Mouse (Mus musculus) hindbrain, embryonic 11.5 days (tissue): ENCODE data around the gene Tab2. TPM values are rescaled to one million over a fixed set of nuclear protein-coding genes. Genes with fewer than 3 reads are reported as not detected.

Experiments used
- ATAC-seq: fragments of 200-750 bp; cut with Nextera tagmentation; 2 replicates; pipeline ENCODE4 v1.8.0; 2017; ENCODE audit warnings: mild to moderate bottlenecking, moderate TSS enrichment, moderate library complexity; ENCODE audit not compliant: low FRiP score
- DNase-seq: peaks from one replicate; pipeline ENCODE4 v3.0.0-alpha.2; 2015; ENCODE audit warnings: low spot score
- H3K27ac ChIP-seq: fragments of 300-500 bp; sonication (generic); 2 replicates; pipeline ENCODE4 v1.5.1; 2014; ENCODE audit warnings: mild to moderate bottlenecking, low read depth, low read length
- H3K27me3 ChIP-seq: fragments of 300-500 bp; sonication (generic); 2 replicates; pipeline ENCODE4 v1.6.1; 2014; ENCODE audit warnings: mild to moderate bottlenecking, low read length, moderate library complexity, mixed read lengths; ENCODE audit not compliant: control insufficient read depth, insufficient read depth
- H3K36me3 ChIP-seq: fragments of 300-500 bp; sonication (generic); 2 replicates; pipeline ENCODE4 v1.6.1; 2014; ENCODE audit warnings: mild to moderate bottlenecking, low read length, moderate library complexity, mixed read lengths; ENCODE audit not compliant: control insufficient read depth, insufficient read depth
- H3K4me1 ChIP-seq: fragments of 300-500 bp; sonication (generic); replicated peaks from 2 replicates; pipeline ENCODE4 v1.6.1; 2014; ENCODE audit warnings: low read length, mixed read lengths; ENCODE audit not compliant: control insufficient read depth, insufficient read depth
- H3K4me2 ChIP-seq: fragments of 300-500 bp; sonication (generic); replicated peaks from 2 replicates; pipeline ENCODE4 v1.6.1; 2014; ENCODE audit warnings: mild to moderate bottlenecking, low read depth, low read length
- H3K4me3 ChIP-seq: fragments of 300-500 bp; sonication (generic); 2 replicates; pipeline ENCODE4 v1.5.1; 2014; ENCODE audit warnings: low read depth, low read length
- H3K9ac ChIP-seq: fragments of 300-500 bp; sonication (generic); 2 replicates; pipeline ENCODE4 v1.6.1; 2014; ENCODE audit warnings: low read depth, low read length
- H3K9me3 ChIP-seq: fragments of 300-500 bp; sonication (generic); 2 replicates; pipeline ENCODE4 v1.6.1; 2016; ENCODE audit warnings: low read length; ENCODE audit not compliant: control insufficient read depth
- WGBS: fragments of 180-500 bp; shearing (Covaris S2); extraction: QIAGEN DNeasy Blood & Tissue Kit; methylation state at CpG from one replicate; pipeline ENCODE4 v1.1.7; 2014; 5-methylcytosine and 5-hydroxymethylcytosine counted together
- polyA plus RNA-seq: library from polyadenylated mRNA; unstranded; fragments of >200 nt; fragmentation: Nextera tagmentation; extraction: Ambion mirVana; gene quantifications from 2 replicates; pipeline ENCODE4 v1.2.1, GENCODE M21; 2014

Gene Tab2
- polyA plus RNA-seq = 25.9 and 29.6 TPM in 2 replicates

GRCm38 (mm10) chr10:7956228-7957001 is at the start of gene Tab2:
TSS of gene Tab2 (minus strand) at chr10:7956230.
- peak within 1 kb of the TSS; percentile 98 for H3K9ac ChIP-seq
- WGBS = 0% methylated on average over 54 of the region's 97 CpGs
- ATAC-seq = peak; percentile 96
- H3K4me2 ChIP-seq = peak within 1 kb of the TSS; percentile 76
- H3K4me1 ChIP-seq = no peaks in the 10 kb centered on the region
- no peaks in the 10 kb centered on the region for H3K9me3 ChIP-seq
- no peaks in the 10 kb centered on the region for H3K27me3 ChIP-seq
- H3K27ac ChIP-seq = peak within 1 kb of the TSS; percentile 99
- H3K36me3 ChIP-seq = no peaks in the 10 kb centered on the region
- DNase-seq = peak; percentile 93
- H3K4me3 ChIP-seq = peak within 1 kb of the TSS; percentile 99

- Histone ChIP-seq H3K27ac (no peak overlapping the region), H3K4me1 (no peaks in the 10 kb centered on the region), H3K4me2 (no peak overlapping the region), H3K9ac (no peak overlapping the region), H3K9me3 (no peaks in the 10 kb centered on the region), H3K4me3 (no peak overlapping the region), H3K36me3 (no peaks in the 10 kb centered on the region), H3K27me3 (no peaks in the 10 kb centered on the region)
- DNase-seq (no peak), ATAC-seq (no peak)
- 74% methylated on average over 10 of the region's 10 CpGs for WGBS
Measured at GRCm38 (mm10) chr10:7992258-7992919, 36.4 kb upstream of the Tab2 start.

- Histone ChIP-seq H3K9ac (no peak overlapping the region), H3K9me3 (no peaks in the 10 kb centered on the region), H3K27me3 (no peaks in the 10 kb centered on the region), H3K4me3 (no peak overlapping the region), H3K4me1 (no peaks in the 10 kb centered on the region), H3K36me3 (no peaks in the 10 kb centered on the region), H3K27ac (no peak overlapping the region), H3K4me2 (no peak overlapping the region)
- no peak for ATAC-seq
- no peak for DNase-seq
- WGBS = 80% methylated on average over 5 of the region's 5 CpGs
Measured at GRCm38 (mm10) chr10:7991596-7991995, 35.6 kb upstream of the Tab2 start.

GRCm38 (mm10) chr10:7987521-7987920 is 31.5 kb upstream of the Tab2 start:
- no peaks in the 10 kb centered on the region for H3K9me3 ChIP-seq
- no peak overlapping the region for H3K27ac ChIP-seq
- no peak overlapping the region for H3K4me3 ChIP-seq
- 94% methylated on average over 8 of the region's 8 CpGs for WGBS
- H3K36me3 ChIP-seq = no peaks in the 10 kb centered on the region
- no peak overlapping the region for H3K9ac ChIP-seq
- no peaks in the 10 kb centered on the region for H3K27me3 ChIP-seq
- DNase-seq = no peak
- ATAC-seq = no peak
- H3K4me2 ChIP-seq = no peak overlapping the region
- no peaks in the 10 kb centered on the region for H3K4me1 ChIP-seq

GRCm38 (mm10) chr10:7976462-7976861 is 20.4 kb upstream of the Tab2 start:
- no peak for DNase-seq
- no peak overlapping the region for H3K4me2 ChIP-seq

GRCm38 (mm10) chr10:7968747-7969280 is 12.8 kb upstream of the Tab2 start:
- Histone ChIP-seq H3K27ac (no peak overlapping the region), H3K27me3 (no peaks in the 10 kb centered on the region), H3K9ac (no peak overlapping the region), H3K36me3 (no peaks in the 10 kb centered on the region), H3K9me3 (no peaks in the 10 kb centered on the region), H3K4me1 (no peaks in the 10 kb centered on the region), H3K4me3 (no peak overlapping the region), H3K4me2 (no peak overlapping the region)
- no peak for ATAC-seq
- WGBS = 98% methylated on average over 2 of the region's 2 CpGs
- DNase-seq = no peak

More at GRCm38 (mm10) chr10:7976462-7976861, 20.4 kb upstream of the Tab2 start:
- WGBS = 96% methylated on average over 9 of the region's 9 CpGs
- H3K9ac ChIP-seq = no peak overlapping the region
- H3K36me3 ChIP-seq = no peaks in the 10 kb centered on the region
- H3K27me3 ChIP-seq = no peaks in the 10 kb centered on the region
- no peaks in the 10 kb centered on the region for H3K9me3 ChIP-seq
- H3K4me1 ChIP-seq = no peaks in the 10 kb centered on the region
- H3K27ac ChIP-seq = no peak overlapping the region
- ATAC-seq = no peak
- H3K4me3 ChIP-seq = no peak overlapping the region

GRCm38 (mm10) chr10:7967096-7967495 is 11.1 kb upstream of the Tab2 start:
- Histone ChIP-seq H3K27ac (no peak overlapping the region), H3K36me3 (no peaks in the 10 kb centered on the region), H3K9ac (no peak overlapping the region), H3K9me3 (no peaks in the 10 kb centered on the region), H3K4me3 (no peak overlapping the region), H3K4me1 (no peaks in the 10 kb centered on the region), H3K4me2 (no peak overlapping the region), H3K27me3 (no peaks in the 10 kb centered on the region)
- DNase-seq (no peak), ATAC-seq (no peak)
- WGBS = 89% methylated on average over 3 of the region's 3 CpGs

GRCm38 (mm10) chr10:7959073-7959472 is 3.0 kb upstream of the Tab2 start:
- Histone ChIP-seq H3K9ac (no peak overlapping the region), H3K4me1 (no peaks in the 10 kb centered on the region), H3K4me3 (no peak overlapping the region), H3K27ac (no peak overlapping the region), H3K36me3 (no peaks in the 10 kb centered on the region), H3K9me3 (no peaks in the 10 kb centered on the region), H3K4me2 (no peak overlapping the region), H3K27me3 (no peaks in the 10 kb centered on the region)
- DNase-seq = no peak
- whole genome bisulfite sequencing = 88% methylated on average over 6 of the region's 6 CpGs
- no peak for ATAC-seq
